Mouse (Mus musculus) CH12.LX (cell line): ENCODE measurements around the gene Wnt5b. TPM values are rescaled to one million over a fixed set of nuclear protein-coding genes. Genes with fewer than 3 reads are reported as not detected.

Experiments
- DNase-seq: peaks from one replicate; pipeline ENCODE4 v3.0.0-alpha.2; 2013; ENCODE audit errors: extremely low read depth
- H3K27ac ChIP-seq: 2 replicates; pipeline ENCODE4 v1.5.1; 2012; ENCODE audit warnings: low read depth, mild to moderate bottlenecking, control low read depth, moderate library complexity; ENCODE audit not compliant: insufficient read depth
- H3K27me3 ChIP-seq: replicated peaks from 2 replicates; pipeline ENCODE3; 2012; ENCODE audit warnings: inconsistent platforms
- H3K36me3 ChIP-seq, 2 experiments: replicated peaks in 1 of 2; 2 replicates each; pipeline versions ENCODE3 to v1.6.1; 2012; ENCODE audit warnings: inconsistent platforms in 1 of 2, low read length in 1 of 2, mild to moderate bottlenecking in 1 of 2, mixed read lengths in 1 of 2, moderate library complexity in 1 of 2; ENCODE audit not compliant: control insufficient read depth in 1 of 2, insufficient read depth in 1 of 2
- H3K4me1 ChIP-seq, 2 experiments: 2 replicates each; pipeline ENCODE4 v1.6.1; 2012; ENCODE audit warnings: inconsistent platforms in 1 of 2, moderate library complexity in 1 of 2; ENCODE audit not compliant: insufficient read depth in 2 of 2, control insufficient read depth in 1 of 2
- H3K4me2 ChIP-seq: 2 replicates; pipeline ENCODE4 v1.6.1; 2012; ENCODE audit warnings: low read depth, mild to moderate bottlenecking, control low read depth; ENCODE audit not compliant: poor library complexity, insufficient read depth, severe bottlenecking
- H3K4me3 ChIP-seq, 3 experiments: fragments of 150-350 bp in 1 of 3; sonication (generic) in 1 of 3; replicated peaks in 1 of 3; 2 replicates each; pipeline versions ENCODE3 to v1.5.1; 2011 to 2012; ENCODE audit warnings: low read depth in 2 of 3, low read length in 2 of 3, mild to moderate bottlenecking in 2 of 3, moderate library complexity in 2 of 3, control low read depth in 1 of 3, improper control_type of control experiment in 1 of 3, inconsistent platforms in 1 of 3, mixed read lengths in 1 of 3; ENCODE audit not compliant: poor library complexity in 1 of 3
- H3K79me2 ChIP-seq: replicated peaks from 2 replicates; pipeline ENCODE4 v1.6.1; 2012; ENCODE audit warnings: mild to moderate bottlenecking, moderate library complexity; ENCODE audit not compliant: control insufficient read depth, poor library complexity, insufficient read depth, severe bottlenecking; ENCODE audit errors: extremely low read depth
- H3K9ac ChIP-seq: 2 replicates; pipeline ENCODE4 v1.6.1; 2012; ENCODE audit warnings: low read depth, mild to moderate bottlenecking, control low read depth, moderate library complexity; ENCODE audit not compliant: insufficient read depth
- H3K9me3 ChIP-seq: replicated peaks from 2 replicates; pipeline ENCODE3; 2012; ENCODE audit warnings: low read length, inconsistent platforms, mixed read lengths
- BHLHE40 ChIP-seq: IDR thresholded peaks from 2 replicates; pipeline ENCODE4 v1.6.1; 2011; ENCODE audit warnings: mild to moderate bottlenecking, low read depth, low read length, improper control_type of control experiment
- CTCF ChIP-seq, 2 experiments: IDR thresholded peaks in 1 of 2; conservative IDR thresholded peaks in 1 of 2; 2 replicates each; pipeline ENCODE4 v1.5.1; 2011 to 2012; ENCODE audit warnings: low read depth in 2 of 2, low read length in 2 of 2, improper control_type of control experiment in 1 of 2, inconsistent platforms in 1 of 2, mild to moderate bottlenecking in 1 of 2, moderate library complexity in 1 of 2
- JUND ChIP-seq: conservative IDR thresholded peaks from 2 replicates; pipeline ENCODE4 v1.6.1; 2011; ENCODE audit warnings: low read depth, low read length, improper control_type of control experiment
- MAX ChIP-seq: IDR thresholded peaks from 2 replicates; pipeline ENCODE4 v1.6.1; 2011; ENCODE audit warnings: low read length, improper control_type of control experiment
- MYC ChIP-seq: IDR thresholded peaks from 2 replicates; pipeline ENCODE4 v1.6.1; 2011; ENCODE audit warnings: low read depth, mild to moderate bottlenecking, improper control_type of control experiment, low read length
- SIN3A ChIP-seq: IDR thresholded peaks from 2 replicates; pipeline ENCODE4 v1.6.1; 2012; ENCODE audit warnings: low read length, improper control_type of control experiment, inconsistent platforms
- SMC3 ChIP-seq: IDR thresholded peaks from 2 replicates; pipeline ENCODE4 v1.6.1; 2011; ENCODE audit warnings: low read depth, low read length, improper control_type of control experiment
- USF1 ChIP-seq: IDR thresholded peaks from 2 replicates; pipeline ENCODE4 v1.6.1; 2014; ENCODE audit warnings: low read depth, mild to moderate bottlenecking, inconsistent platforms, low read length, improper control_type of control experiment
- ZC3H11A ChIP-seq: IDR thresholded peaks from 2 replicates; pipeline ENCODE4 v1.6.1; 2012; ENCODE audit warnings: low read depth, mild to moderate bottlenecking, inconsistent platforms, low read length, improper control_type of control experiment
- ZNF384 ChIP-seq: IDR thresholded peaks from 2 replicates; pipeline ENCODE4 v1.6.1; 2012; ENCODE audit warnings: low read depth, low read length, improper control_type of control experiment, inconsistent platforms
- dilution Hi-C: fragments of 300-500 bp; cut with MboI; formaldehyde crosslinking; loops from 2 replicates; pipeline ENCODE4 v1.14.3; 2020; ENCODE audit warnings: low sequenced_read_pairs; ENCODE audit not compliant: extremely low pct_unique_long_range_greater_than_20kb, extremely low pct_ligation_motif_present
- in situ Hi-C: fragments of 300-500 bp; cut with MboI; formaldehyde crosslinking; loops from 3 replicates; pipeline ENCODE4 v1.14.3; 2019; ENCODE audit warnings: low sequenced_read_pairs, low pct_ligation_motif_present, low pct_unique_long_range_greater_than_20kb, mixed read lengths
- polyA plus RNA-seq: library from polyadenylated mRNA; unstranded; fragments of >175 nt; gene quantifications from 2 replicates; pipeline ENCODE4 v1.2.1, GENCODE M21; 2012; ENCODE audit warnings: low read depth; ENCODE audit not compliant: insufficient read length
- total RNA-seq, 2 experiments: library from RNA; depleted of rRNA; stranded (reverse); fragments of 300-350 nt in 1 of 2; fragments of >200 nt in 1 of 2; gene quantifications; 2 replicates each; pipeline ENCODE4 v1.2.3; 2012 to 2014

Wnt5b gene
- total and polyA plus RNA-seq, 3 experiments: 1.2 to 2.0 (median 1.5) TPM

DNA sequence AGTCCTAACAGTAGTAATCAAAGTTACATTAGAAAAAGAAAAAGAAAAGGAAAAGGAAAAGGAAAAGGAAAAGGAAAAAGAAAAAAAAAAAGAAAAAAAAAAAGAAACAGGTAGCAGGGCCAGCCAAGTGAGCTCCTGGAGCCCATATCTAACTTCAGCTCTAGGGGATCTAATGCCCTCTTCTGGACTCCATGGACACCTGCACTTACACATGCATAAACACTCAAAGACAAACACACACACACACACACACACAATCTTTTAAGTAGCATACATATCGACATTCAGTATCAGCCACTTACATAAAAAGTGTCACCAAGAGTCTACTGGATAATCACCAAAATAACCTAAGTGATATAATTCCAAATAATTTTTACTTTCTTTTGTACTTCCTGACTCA is 158.5 kb downstream of the Wnt5b start:
- dilution Hi-C loops (no loop called here), in situ Hi-C loops (no loop called here)
- H3K36me3 ChIP-seq: peaks cover 0 to 16% of the 10 kb centered on the region in 2 experiments
- H3K79me2 ChIP-seq: peaks cover 48% of the 10 kb centered on the region
- H3K27me3 ChIP-seq: no peaks in the 10 kb centered on the region
- H3K4me2 ChIP-seq: no peak overlapping the region
- H3K4me1 ChIP-seq: peaks cover 0 to 21% of the 10 kb centered on the region in 2 experiments; a peak in 2 of 4 replicates
- H3K9ac ChIP-seq: no peak overlapping the region
- DNase-seq: no peak
- H3K27ac ChIP-seq: no peak overlapping the region
- no peak overlapping the region for H3K4me3 ChIP-seq
- H3K9me3 ChIP-seq: no peaks in the 10 kb centered on the region
- no peak for TF ChIP-seq SIN3A
- TF ChIP-seq ZNF384: peak; percentile 30; the same call in 1 of the 2 replicates
- peak in 1 of 2 experiments; percentile 39; a peak in 2 of 4 replicates for TF ChIP-seq CTCF (conservative IDR thresholded peaks at IDR 0.05 in 1 of 2, IDR thresholded peaks at IDR 0.05 in 1 of 2; ENCODE audit: low read depth in 2 of 2, low read length in 2 of 2)
- no peak for TF ChIP-seq ZC3H11A
- no peak for TF ChIP-seq MAX
- TF ChIP-seq JUND: no peak
- no peak for TF ChIP-seq USF1
- no peak for TF ChIP-seq MYC
- no peak for TF ChIP-seq SMC3
- no peak for TF ChIP-seq BHLHE40
- TF ChIP-seq, all 38 proteins: peak for 2

Other genes starting within 250 kb of the Wnt5b start
- gene Lrtm2, start 213.6 kb downstream of the Wnt5b start, total RNA-seq (2012; rRNA removed): not detected in 2 replicates
- not detected in 2 replicates for gene Lrtm2, start 213.6 kb downstream of the Wnt5b start, total RNA-seq (2014; rRNA removed)
- gene Lrtm2, start 213.6 kb downstream of the Wnt5b start, polyA plus RNA-seq: not detected in 2 replicates
- gene Adipor2, start 126.6 kb downstream of the Wnt5b start, total RNA-seq (2012; rRNA removed): 40.3 and 43.4 TPM in 2 replicates
- gene Adipor2, start 126.6 kb downstream of the Wnt5b start, total RNA-seq (2014; rRNA removed): 40.0 and 43.5 TPM in 2 replicates
- gene Adipor2, start 126.6 kb downstream of the Wnt5b start, polyA plus RNA-seq: 27.5 and 29.8 TPM in 2 replicates
- 29.9 and 32.7 TPM in 2 replicates for gene Fbxl14, start 64.7 kb downstream of the Wnt5b start, total RNA-seq (2012; rRNA removed)
- gene Fbxl14, start 64.7 kb downstream of the Wnt5b start, total RNA-seq (2014; rRNA removed): 27.8 and 30.3 TPM in 2 replicates
- 28.8 and 32.0 TPM in 2 replicates for gene Fbxl14, start 64.7 kb downstream of the Wnt5b start, polyA plus RNA-seq